Mouse (Mus musculus) midbrain, postnatal 0 days (tissue): ENCODE measurements around the gene Naip2. TPM values are rescaled to one million over a fixed set of nuclear protein-coding genes. Genes with fewer than 3 reads are reported as not detected.
"Not testable (repeated sequence)": the region's sequence is repeated elsewhere in the genome, so short reads cannot be mapped to it uniquely, and the experiment has no call there.

ENCODE experiments used
- ATAC-seq: fragments of 200-750 bp; cut with Nextera tagmentation; 2 replicates; pipeline ENCODE4 v1.8.0; 2017; ENCODE audit warnings: moderate number of reproducible peaks, mild to moderate bottlenecking, moderate TSS enrichment, moderate library complexity; ENCODE audit not compliant: low FRiP score
- DNase-seq: peaks from one replicate; pipeline ENCODE4 v3.0.0-alpha.2; 2015; ENCODE audit warnings: low spot score
- H3K27ac ChIP-seq: fragments of 300-500 bp; sonication (generic); 2 replicates; pipeline ENCODE4 v1.5.1; 2014; ENCODE audit warnings: low read depth, mild to moderate bottlenecking, low read length, mixed read lengths
- H3K27me3 ChIP-seq: fragments of 300-500 bp; sonication (generic); 2 replicates; pipeline ENCODE4 v1.6.1; 2014; ENCODE audit warnings: low read length, control low read depth, mixed read lengths; ENCODE audit not compliant: insufficient read depth
- H3K36me3 ChIP-seq: fragments of 300-500 bp; sonication (generic); 2 replicates; pipeline ENCODE4 v1.6.1; 2014; ENCODE audit warnings: low read length, control low read depth, mixed read lengths; ENCODE audit not compliant: insufficient read depth
- H3K4me1 ChIP-seq: fragments of 300-500 bp; sonication (generic); 2 replicates; pipeline ENCODE4 v1.6.1; 2014; ENCODE audit warnings: mild to moderate bottlenecking, control low read depth, antibody characterized with exemption, low read length, mixed read lengths; ENCODE audit not compliant: insufficient read depth
- H3K4me2 ChIP-seq: fragments of 300-500 bp; sonication (generic); 2 replicates; pipeline ENCODE4 v1.6.1; 2014; ENCODE audit warnings: low read depth, mild to moderate bottlenecking, low read length, mixed read lengths; ENCODE audit not compliant: poor library complexity, severe bottlenecking
- H3K4me3 ChIP-seq: fragments of 300-500 bp; sonication (generic); 2 replicates; pipeline ENCODE4 v1.5.1; 2014; ENCODE audit warnings: low read depth, mild to moderate bottlenecking, low read length, moderate library complexity
- H3K9ac ChIP-seq: fragments of 300-500 bp; sonication (generic); replicated peaks from 2 replicates; pipeline ENCODE4 v1.6.1; 2014; ENCODE audit warnings: mild to moderate bottlenecking, low read length, moderate library complexity, mixed read lengths; ENCODE audit not compliant: poor library complexity, severe bottlenecking
- H3K9me3 ChIP-seq: fragments of 300-500 bp; sonication (generic); 2 replicates; pipeline ENCODE4 v1.6.1; 2016; ENCODE audit warnings: low read length, control low read depth
- CTCF ChIP-seq: IDR thresholded peaks from 2 replicates; pipeline ENCODE4 v1.5.1; 2016; ENCODE audit warnings: antibody characterized with exemption, mild to moderate bottlenecking
- WGBS: fragments of 180-500 bp; shearing (Covaris S2); extraction: QIAGEN DNeasy Blood & Tissue Kit; methylation state at CpG from one replicate; pipeline ENCODE4 v1.1.7; 2014; 5-methylcytosine and 5-hydroxymethylcytosine counted together
- polyA plus RNA-seq: library from polyadenylated mRNA; unstranded; fragments of >200 nt; fragmentation: Nextera tagmentation; extraction: Ambion mirVana; gene quantifications from 2 replicates; pipeline ENCODE4 v1.2.1, GENCODE M21; 2015
- total RNA-seq: library from RNA; depleted of rRNA; stranded (reverse); fragments of >200 nt; gene quantifications from 2 replicates; pipeline ENCODE4 v1.2.3, GENCODE M21; 2014; rRNA removed

The Naip2 gene
- 0.28 and 0.38 TPM in 2 replicates for total RNA-seq
- 0.06 and 0.10 TPM in 2 replicates for polyA plus RNA-seq

DNA sequence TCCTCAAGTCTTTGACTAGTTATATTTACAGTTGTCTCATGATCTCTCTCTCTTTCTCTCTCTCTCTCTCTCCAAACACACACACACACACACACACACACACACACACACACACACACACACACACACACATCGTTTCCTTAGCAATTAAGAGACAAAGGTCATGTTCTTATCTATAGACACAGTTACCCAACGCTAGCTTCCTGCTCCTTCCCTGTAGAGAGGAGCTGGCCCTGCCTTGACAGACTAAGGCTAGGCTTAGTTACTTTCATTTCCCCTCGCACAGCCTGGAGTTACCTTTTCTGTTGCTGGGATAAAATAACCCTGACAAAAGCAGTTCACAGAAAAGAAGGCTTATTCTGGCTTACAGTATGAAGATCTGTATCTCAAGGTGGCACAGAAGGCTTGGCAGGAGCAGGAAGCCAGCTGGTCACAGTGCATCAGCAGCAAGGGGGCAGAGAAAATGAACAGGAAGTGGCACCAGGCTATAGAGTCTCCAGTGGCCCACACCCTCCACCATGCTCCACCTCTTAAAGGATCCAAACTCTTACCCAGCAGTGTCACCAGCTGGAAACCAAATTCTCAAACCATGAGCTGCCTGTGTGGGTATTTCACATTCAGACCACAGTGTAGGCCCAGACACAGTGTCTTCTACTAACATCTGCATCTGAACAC lies at the start of gene Naip2:
TSS of gene Naip2 (minus strand) at position 434 of the 675 bp plus-strand sequence.
- 73% methylated on average over 3 of the region's 3 CpGs for WGBS

DNA sequence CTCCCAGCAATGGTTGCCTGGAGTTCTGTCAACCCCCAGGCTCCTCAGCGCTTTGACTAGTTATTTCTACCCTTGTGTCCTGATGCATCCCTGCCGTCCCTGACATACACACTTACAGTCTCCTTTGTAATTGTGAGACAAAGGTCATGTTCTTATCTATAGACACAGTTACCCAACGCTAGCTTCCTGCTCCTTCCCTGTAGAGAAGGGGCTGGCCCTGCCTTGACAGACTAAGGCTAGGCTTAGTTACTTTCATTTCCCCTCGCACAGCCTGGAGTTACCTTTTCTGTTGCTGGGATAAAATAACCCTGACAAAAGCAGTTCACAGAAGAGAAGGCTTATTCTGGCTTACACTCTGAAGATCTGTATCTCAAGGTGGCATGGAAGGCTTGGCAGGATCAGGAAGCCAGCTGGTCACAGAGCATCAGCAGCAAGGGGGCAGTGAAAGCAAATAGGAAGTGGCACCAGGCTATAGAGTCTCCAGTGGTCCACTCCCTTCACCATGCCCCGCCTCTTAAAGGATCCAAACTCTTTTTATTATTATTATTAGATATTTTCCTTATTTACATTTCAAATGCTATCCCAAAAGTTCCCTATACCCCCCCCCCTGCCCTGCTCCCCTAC lies 45.1 kb upstream of the Naip2 start:
- H3K27ac ChIP-seq, H3K9me3 ChIP-seq, ATAC-seq, H3K4me3 ChIP-seq, H3K36me3 ChIP-seq, H3K9ac ChIP-seq, H3K4me1 ChIP-seq, H3K27me3 ChIP-seq, DNase-seq, H3K4me2 ChIP-seq: not testable (repeated sequence)
- WGBS = 81% methylated on average over 5 of the region's 5 CpGs

More for the DNA sequence above, at the start of gene Naip2:
- not testable (repeated sequence) for ATAC-seq, H3K4me2 ChIP-seq, DNase-seq, H3K9me3 ChIP-seq, H3K4me1 ChIP-seq, H3K36me3 ChIP-seq, H3K27ac ChIP-seq, H3K4me3 ChIP-seq, H3K27me3 ChIP-seq, H3K9ac ChIP-seq

- H3K9ac ChIP-seq, H3K27ac ChIP-seq, H3K36me3 ChIP-seq, H3K4me1 ChIP-seq, H3K4me3 ChIP-seq, H3K4me2 ChIP-seq, ATAC-seq, H3K9me3 ChIP-seq, H3K27me3 ChIP-seq, DNase-seq: not testable (repeated sequence)
- WGBS = 84% methylated on average over 4 of the region's 4 CpGs
These were observed 44.3 kb upstream of the Naip2 start, which contains the start of gene Naip5 for GRCm38 (mm10) chr13:100246223-100246622. Naip5 (minus strand) TSS chr13:100246323.

- H3K4me2 ChIP-seq = no peak overlapping the region
- no peaks in the 10 kb centered on the region for H3K36me3 ChIP-seq
- no peak for TF ChIP-seq CTCF
- H3K9ac ChIP-seq = no peak overlapping the region
- DNase-seq (no peak), ATAC-seq (no peak)
- H3K9me3 ChIP-seq = no peaks in the 10 kb centered on the region
- no peak overlapping the region for H3K27ac ChIP-seq
- H3K4me3 ChIP-seq = no peak overlapping the region
- H3K4me1 ChIP-seq = no peaks in the 10 kb centered on the region
- H3K27me3 ChIP-seq = no peaks in the 10 kb centered on the region
These were observed 41.8 kb upstream of the Naip2 start for GRCm38 (mm10) chr13:100243702-100244101.

GRCm38 (mm10) chr13:100213683-100214082 lies 11.8 kb upstream of the Naip2 start:
- not testable (repeated sequence) for H3K4me2 ChIP-seq, H3K4me1 ChIP-seq, H3K27me3 ChIP-seq, H3K9me3 ChIP-seq, H3K27ac ChIP-seq, H3K4me3 ChIP-seq, H3K9ac ChIP-seq, ATAC-seq, DNase-seq, H3K36me3 ChIP-seq
- 89% methylated on average over 1 of the region's 1 CpGs for WGBS

- Histone ChIP-seq H3K36me3 (no peaks in the 10 kb centered on the region), H3K4me2 (no peak overlapping the region), H3K9ac (no peak overlapping the region), H3K4me1 (no peaks in the 10 kb centered on the region), H3K4me3 (no peak overlapping the region), H3K27me3 (no peaks in the 10 kb centered on the region), H3K27ac (no peak overlapping the region), H3K9me3 (no peaks in the 10 kb centered on the region)
- whole genome bisulfite sequencing = 33% methylated on average over 8 of the region's 8 CpGs
- no peak for TF ChIP-seq CTCF
- DNase-seq = peak; percentile 12
- no peak for ATAC-seq
These were observed 8.6 kb upstream of the Naip2 start for GRCm38 (mm10) chr13:100210540-100210939.
